Mouse (Mus musculus) liver, postnatal 0 days (tissue): Measurements from ENCODE around the gene Mapkbp1.

Source experiments
- CTCF ChIP-seq: sonication (generic); IDR thresholded peaks from 2 replicates; pipeline ENCODE4 v1.5.1; 2016; ENCODE audit warnings: antibody characterized with exemption, low read depth
- EP300 ChIP-seq: IDR thresholded peaks from 2 replicates; pipeline ENCODE4 v1.6.1; 2016; ENCODE audit warnings: antibody characterized with exemption, low read depth, mild to moderate bottlenecking

GRCm38 (mm10) chr2:120066224-120066623 lies 93.7 kb downstream of the Mapkbp1 start:
- TF ChIP-seq CTCF (no peak), EP300 (no peak)
